Mouse (Mus musculus) cortical plate, adult 2 months (tissue): ENCODE measurements around the gene Myl9.
A peak's percentile ranks its signal among the peaks of the same experiment; 100 is the strongest.

Experiments used
- CTCF ChIP-seq: fragments of 200-500 bp; IDR thresholded peaks from 2 replicates; pipeline ENCODE4 v1.5.1; 2011; ENCODE audit warnings: mild to moderate bottlenecking, control low read depth, low read length; ENCODE audit not compliant: insufficient read depth; ENCODE audit errors: extremely low read depth
- POLR2A ChIP-seq: fragments of 200-500 bp; IDR thresholded peaks from 2 replicates; pipeline ENCODE4 v1.6.1; 2011; ENCODE audit warnings: mild to moderate bottlenecking, low read length, control low read depth; ENCODE audit not compliant: insufficient read depth; ENCODE audit errors: extremely low read depth

DNA sequence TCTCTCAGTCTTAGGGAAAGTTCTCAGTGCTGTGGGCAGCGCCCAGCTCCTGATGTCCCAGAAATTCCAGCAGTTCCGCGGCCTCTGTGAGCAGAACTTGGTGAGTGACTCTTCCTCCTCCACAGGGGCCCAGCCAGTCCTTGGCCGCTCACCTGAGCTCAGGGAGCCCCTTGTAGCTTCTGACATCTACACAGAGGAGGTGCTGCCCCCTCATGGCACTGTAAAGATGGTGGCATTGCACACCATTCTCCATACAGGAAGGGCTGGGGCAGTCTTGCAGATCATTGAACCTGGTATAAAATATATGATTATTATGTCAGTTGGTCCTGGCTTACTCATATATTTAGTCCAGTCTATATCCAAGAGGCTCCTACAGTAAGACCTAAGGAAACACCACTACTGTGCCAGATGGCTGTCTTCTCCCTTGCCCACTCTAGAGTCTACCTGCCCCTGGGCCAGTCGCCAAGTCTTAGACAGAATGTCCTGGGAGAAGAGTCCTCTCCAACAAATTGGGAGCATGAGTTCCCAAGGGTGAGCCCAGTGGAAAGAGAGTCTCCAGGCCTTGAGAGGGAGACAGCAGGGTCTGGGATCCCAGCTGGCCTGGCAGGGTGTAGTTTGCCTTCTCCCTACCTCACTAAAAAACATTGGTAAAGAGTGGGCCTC, 14.2 kb upstream of the Myl9 start:
- TF ChIP-seq POLR2A (no peak), CTCF (peak; percentile 31; the same call in 1 of the 2 replicates)
